Mouse (Mus musculus) hindbrain, embryonic 12.5 days (tissue): Measurements from ENCODE around the gene Nxph1. TPM values are rescaled to one million over a fixed set of nuclear protein-coding genes. Genes with fewer than 3 reads are reported as not detected.

Experiments used
- ATAC-seq: fragments of 200-750 bp; cut with Nextera tagmentation; 2 replicates; pipeline ENCODE4 v1.8.0; 2017; ENCODE audit warnings: moderate TSS enrichment; ENCODE audit not compliant: low FRiP score
- H3K27ac ChIP-seq: fragments of 300-500 bp; sonication (generic); 2 replicates; pipeline ENCODE4 v1.5.1; 2016; ENCODE audit warnings: mild to moderate bottlenecking
- H3K27me3 ChIP-seq: fragments of 300-500 bp; sonication (generic); 2 replicates; pipeline ENCODE4 v1.6.1; 2016; ENCODE audit warnings: mild to moderate bottlenecking
- H3K36me3 ChIP-seq: fragments of 300-500 bp; sonication (generic); 2 replicates; pipeline ENCODE4 v1.6.1; 2016; ENCODE audit warnings: mild to moderate bottlenecking
- H3K4me1 ChIP-seq: fragments of 300-500 bp; sonication (generic); 2 replicates; pipeline ENCODE4 v1.6.1; 2016
- H3K4me2 ChIP-seq: fragments of 300-500 bp; sonication (generic); replicated peaks from 2 replicates; pipeline ENCODE4 v1.6.1; 2016; ENCODE audit warnings: mild to moderate bottlenecking
- H3K4me3 ChIP-seq: fragments of 300-500 bp; sonication (generic); 2 replicates; pipeline ENCODE4 v1.5.1; 2016; ENCODE audit warnings: mild to moderate bottlenecking
- H3K9ac ChIP-seq: fragments of 300-500 bp; sonication (generic); 2 replicates; pipeline ENCODE4 v1.6.1; 2016; ENCODE audit warnings: mild to moderate bottlenecking, moderate library complexity
- H3K9me3 ChIP-seq: fragments of 300-500 bp; sonication (generic); replicated peaks from 2 replicates; pipeline ENCODE4 v1.6.1; 2016; ENCODE audit warnings: mild to moderate bottlenecking
- WGBS: fragments of 180-500 bp; shearing (Covaris S2); methylation state at CpG from one replicate; pipeline ENCODE4 v1.1.7; 2016; 5-methylcytosine and 5-hydroxymethylcytosine counted together
- polyA plus RNA-seq: library from polyadenylated mRNA; unstranded; fragments of >200 nt; fragmentation: Nextera tagmentation; extraction: Ambion mirVana; gene quantifications from 2 replicates; pipeline ENCODE4 v1.2.1, GENCODE M21; 2016

Gene Nxph1
- polyA plus RNA-seq, 1 experiment from 2014 or later: 22.5 TPM

DNA sequence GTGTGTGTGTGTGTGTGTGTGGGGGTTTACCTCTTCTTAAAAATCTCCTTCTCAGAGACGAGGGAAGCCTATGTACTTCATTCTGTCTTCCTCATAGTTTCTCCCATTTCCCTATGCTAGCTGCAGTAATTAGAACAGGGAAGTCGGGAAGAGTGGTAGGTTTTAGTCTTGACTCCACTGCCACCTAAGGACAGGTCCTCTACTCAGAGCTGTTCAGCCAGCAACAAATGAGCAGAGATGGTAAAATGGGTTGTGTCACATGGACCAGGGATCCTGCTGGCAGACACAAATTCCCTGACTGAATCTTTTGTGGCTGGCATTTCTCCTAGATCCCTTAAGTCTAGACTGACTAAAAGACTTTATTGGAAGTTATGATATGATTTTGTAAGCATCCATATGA lies 128.2 kb downstream of the Nxph1 start:
- Histone ChIP-seq H3K27me3 (no peaks in the 10 kb centered on the region), H3K27ac (no peak overlapping the region), H3K4me1 (no peaks in the 10 kb centered on the region), H3K4me2 (no peak overlapping the region), H3K9me3 (no peaks in the 10 kb centered on the region), H3K36me3 (no peaks in the 10 kb centered on the region), H3K9ac (no peak overlapping the region), H3K4me3 (no peak overlapping the region)
- WGBS: 72% methylated on average over 2 of the region's 2 CpGs
- no peak for ATAC-seq

- 82% methylated on average over 4 of the region's 4 CpGs for WGBS
- no peak for ATAC-seq
- H3K4me2 ChIP-seq: no peak overlapping the region
- no peaks in the 10 kb centered on the region for H3K4me1 ChIP-seq
- H3K9ac ChIP-seq: no peak overlapping the region
- H3K27me3 ChIP-seq: no peaks in the 10 kb centered on the region
- H3K27ac ChIP-seq: no peak overlapping the region
- no peaks in the 10 kb centered on the region for H3K36me3 ChIP-seq
- no peak overlapping the region for H3K4me3 ChIP-seq
- no peaks in the 10 kb centered on the region for H3K9me3 ChIP-seq
These were observed 129.8 kb downstream of the Nxph1 start for GRCm38 (mm10) chr6:9077793-9078689.

GRCm38 (mm10) chr6:9083851-9084250 lies 135.6 kb downstream of the Nxph1 start:
- no peak overlapping the region for H3K27ac ChIP-seq
- H3K9me3 ChIP-seq: no peaks in the 10 kb centered on the region
- no peaks in the 10 kb centered on the region for H3K27me3 ChIP-seq
- no peak overlapping the region for H3K9ac ChIP-seq
- no peaks in the 10 kb centered on the region for H3K36me3 ChIP-seq
- H3K4me1 ChIP-seq: no peaks in the 10 kb centered on the region
- H3K4me3 ChIP-seq: no peak overlapping the region
- no peak for ATAC-seq
- WGBS: 83% methylated on average over 3 of the region's 3 CpGs
- no peak overlapping the region for H3K4me2 ChIP-seq

DNA sequence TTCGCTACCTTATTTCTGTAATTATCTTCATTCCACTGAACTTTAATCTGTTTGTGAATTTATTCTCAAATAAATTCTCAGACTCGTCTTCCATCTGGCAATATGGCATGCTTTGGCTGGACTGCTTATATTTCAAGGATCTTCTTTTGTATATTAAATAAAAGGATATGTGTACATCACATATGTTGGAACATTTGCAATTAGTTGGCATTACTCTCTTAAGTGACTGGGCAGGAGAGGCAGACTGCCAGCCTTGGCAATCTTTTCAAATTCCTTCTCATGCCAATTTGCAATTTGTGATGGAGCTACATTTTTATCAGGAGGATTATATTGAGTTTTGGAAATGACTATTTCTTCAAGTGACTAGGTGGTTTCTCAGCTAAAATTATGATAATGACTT lies 149.1 kb downstream of the Nxph1 start:
- no peak for ATAC-seq
- H3K4me1 ChIP-seq: no peaks in the 10 kb centered on the region
- H3K4me3 ChIP-seq: no peak overlapping the region
- H3K9ac ChIP-seq: no peak overlapping the region
- H3K27ac ChIP-seq: no peak overlapping the region
- no peak overlapping the region for H3K4me2 ChIP-seq
- H3K9me3 ChIP-seq: no peaks in the 10 kb centered on the region
- no peaks in the 10 kb centered on the region for H3K36me3 ChIP-seq
- H3K27me3 ChIP-seq: no peaks in the 10 kb centered on the region
- WGBS: 93% methylated on average over 2 of the region's 2 CpGs

DNA sequence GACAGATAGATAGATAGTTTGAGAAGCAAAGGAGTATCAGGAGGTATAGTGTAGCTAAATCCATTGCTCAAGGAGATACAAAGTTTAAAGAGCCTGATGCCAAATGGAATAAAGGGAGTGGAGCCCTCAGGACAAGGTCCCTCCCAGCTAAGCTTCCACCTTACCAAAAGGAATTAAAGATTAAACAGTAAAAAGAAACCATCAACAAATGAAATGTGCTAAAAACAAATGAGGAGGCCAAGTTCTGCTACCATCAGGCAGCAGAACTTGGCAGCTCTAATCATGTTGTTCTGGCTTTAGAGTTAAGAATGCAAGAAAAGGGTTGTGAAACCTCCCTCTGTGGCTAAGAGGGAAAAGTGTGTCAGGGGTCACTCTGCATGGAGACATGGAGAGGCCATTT lies 159.1 kb downstream of the Nxph1 start:
- no peak overlapping the region for H3K4me2 ChIP-seq
- no peak overlapping the region for H3K4me3 ChIP-seq
- no peaks in the 10 kb centered on the region for H3K9me3 ChIP-seq
- H3K36me3 ChIP-seq: no peaks in the 10 kb centered on the region
- H3K27ac ChIP-seq: no peak overlapping the region
- no peaks in the 10 kb centered on the region for H3K27me3 ChIP-seq
- no peak overlapping the region for H3K9ac ChIP-seq
- no peaks in the 10 kb centered on the region for H3K4me1 ChIP-seq
- no peak for ATAC-seq

- WGBS: 79% methylated on average over 2 of the region's 2 CpGs
- no peak overlapping the region for H3K4me3 ChIP-seq
- H3K27ac ChIP-seq: no peak overlapping the region
- no peaks in the 10 kb centered on the region for H3K36me3 ChIP-seq
- no peak overlapping the region for H3K9ac ChIP-seq
- ATAC-seq: no peak
- no peaks in the 10 kb centered on the region for H3K27me3 ChIP-seq
- H3K4me1 ChIP-seq: no peaks in the 10 kb centered on the region
- no peaks in the 10 kb centered on the region for H3K9me3 ChIP-seq
- no peak overlapping the region for H3K4me2 ChIP-seq
These were observed 170.9 kb downstream of the Nxph1 start for GRCm38 (mm10) chr6:9119136-9119535.

DNA sequence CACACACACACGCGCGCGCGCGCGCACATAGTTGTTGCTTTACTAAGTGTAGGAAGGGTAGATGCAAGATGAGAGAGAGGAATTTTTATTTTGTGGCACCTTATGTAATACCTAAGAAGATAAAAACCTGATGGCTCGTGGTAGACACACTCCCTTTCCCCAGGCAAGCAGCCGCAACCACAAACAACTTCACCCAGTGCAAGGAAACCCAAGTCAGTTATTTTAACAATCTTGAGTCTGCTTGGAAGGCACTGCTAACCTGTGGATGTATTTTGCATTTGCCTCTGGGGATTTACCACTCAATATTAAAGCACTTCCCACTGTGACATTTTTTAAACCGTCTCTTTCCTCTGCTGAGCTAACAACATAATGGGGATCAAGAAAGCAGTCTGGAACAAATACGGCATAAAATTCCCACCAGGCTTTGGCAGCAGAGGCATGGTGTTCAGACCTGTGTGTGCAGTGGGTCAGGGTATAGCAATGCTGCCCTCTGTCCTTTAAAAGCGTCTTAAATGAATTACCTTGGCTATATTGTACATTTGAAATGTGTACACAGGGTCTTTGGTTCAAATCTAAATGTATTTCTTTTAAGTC lies 176.2 kb downstream of the Nxph1 start:
- Histone ChIP-seq H3K4me3 (no peak overlapping the region), H3K9ac (no peak overlapping the region), H3K36me3 (no peaks in the 10 kb centered on the region), H3K4me1 (no peaks in the 10 kb centered on the region), H3K27ac (no peak overlapping the region), H3K4me2 (no peak overlapping the region), H3K27me3 (no peaks in the 10 kb centered on the region), H3K9me3 (no peaks in the 10 kb centered on the region)
- no peak for ATAC-seq
- WGBS: 84% methylated on average over 12 of the region's 12 CpGs

DNA sequence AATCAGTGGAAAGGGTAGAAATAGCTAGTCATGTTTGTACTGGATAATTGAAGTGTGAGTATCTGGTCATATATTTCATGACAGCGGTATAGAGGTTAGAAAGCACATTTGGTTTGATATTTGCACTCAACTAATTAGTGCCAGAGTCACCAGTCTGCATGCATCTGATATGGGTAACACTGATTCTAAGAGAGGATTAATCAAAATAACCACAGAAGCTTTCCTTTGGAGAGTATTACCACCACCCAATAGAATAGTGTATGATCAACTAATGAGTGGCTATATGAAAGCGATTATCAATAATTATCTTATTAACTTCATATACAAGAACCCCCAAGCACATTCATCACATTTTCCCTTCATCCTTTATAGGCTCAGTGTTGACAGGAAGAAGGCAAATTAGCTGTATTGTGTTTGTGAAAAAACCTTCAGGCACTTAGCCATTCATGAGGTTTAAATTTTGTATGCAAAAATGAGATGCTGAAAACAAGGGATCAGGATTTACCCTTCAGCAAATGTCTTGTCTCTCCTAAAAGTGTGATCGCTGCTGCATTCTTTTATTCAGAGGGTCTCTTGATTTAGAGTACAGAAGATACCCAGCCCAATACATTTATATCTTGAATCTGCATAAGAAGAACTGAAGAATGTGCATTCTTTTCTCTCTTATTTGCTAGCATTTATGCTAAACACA lies 185.5 kb downstream of the Nxph1 start:
- WGBS: 76% methylated on average over 3 of the region's 3 CpGs

GRCm38 (mm10) chr6:9147966-9148365 lies 199.7 kb downstream of the Nxph1 start:
- H3K4me2 ChIP-seq: no peak overlapping the region
- no peak for ATAC-seq

More for the DNA sequence above, 185.5 kb downstream of the Nxph1 start:
- no peak overlapping the region for H3K27ac ChIP-seq
- no peaks in the 10 kb centered on the region for H3K9me3 ChIP-seq
- no peak overlapping the region for H3K9ac ChIP-seq
- H3K4me2 ChIP-seq: no peak overlapping the region
- no peaks in the 10 kb centered on the region for H3K27me3 ChIP-seq
- ATAC-seq: no peak
- no peaks in the 10 kb centered on the region for H3K4me1 ChIP-seq
- H3K36me3 ChIP-seq: no peaks in the 10 kb centered on the region
- no peak overlapping the region for H3K4me3 ChIP-seq

DNA sequence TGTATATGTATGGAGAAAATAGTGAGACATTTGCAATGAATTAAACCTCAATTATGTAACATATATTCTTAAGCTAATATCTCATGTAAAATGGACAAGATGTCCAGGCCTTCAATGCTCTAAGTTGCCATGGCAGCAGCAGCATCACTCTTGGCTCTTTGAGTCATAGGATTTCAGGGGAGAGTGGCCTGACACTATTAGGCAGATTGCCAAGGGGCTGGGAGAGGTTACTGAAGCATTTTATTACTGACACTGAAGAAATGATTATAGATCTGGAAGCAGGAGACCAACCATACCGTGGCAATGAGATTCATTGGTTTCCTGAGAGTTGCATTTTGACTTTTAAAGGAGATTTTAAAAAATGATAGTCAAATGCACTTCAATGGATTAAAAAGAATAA lies 201.6 kb downstream of the Nxph1 start:
- H3K4me3 ChIP-seq: no peak overlapping the region
- H3K27ac ChIP-seq: no peak overlapping the region
- ATAC-seq: peak; percentile 67; the same call in 1 of the 2 replicates
- WGBS: 41% methylated on average over 1 of the region's 1 CpGs
- no peaks in the 10 kb centered on the region for H3K9me3 ChIP-seq
- no peaks in the 10 kb centered on the region for H3K4me1 ChIP-seq
- H3K4me2 ChIP-seq: no peak overlapping the region
- H3K9ac ChIP-seq: no peak overlapping the region
- no peaks in the 10 kb centered on the region for H3K27me3 ChIP-seq
- H3K36me3 ChIP-seq: no peaks in the 10 kb centered on the region

More at GRCm38 (mm10) chr6:9147966-9148365, 199.7 kb downstream of the Nxph1 start:
- H3K36me3 ChIP-seq: no peaks in the 10 kb centered on the region
- no peaks in the 10 kb centered on the region for H3K27me3 ChIP-seq
- no peak overlapping the region for H3K27ac ChIP-seq
- H3K4me1 ChIP-seq: no peaks in the 10 kb centered on the region
- no peaks in the 10 kb centered on the region for H3K9me3 ChIP-seq
- no peak overlapping the region for H3K9ac ChIP-seq
- H3K4me3 ChIP-seq: no peak overlapping the region

DNA sequence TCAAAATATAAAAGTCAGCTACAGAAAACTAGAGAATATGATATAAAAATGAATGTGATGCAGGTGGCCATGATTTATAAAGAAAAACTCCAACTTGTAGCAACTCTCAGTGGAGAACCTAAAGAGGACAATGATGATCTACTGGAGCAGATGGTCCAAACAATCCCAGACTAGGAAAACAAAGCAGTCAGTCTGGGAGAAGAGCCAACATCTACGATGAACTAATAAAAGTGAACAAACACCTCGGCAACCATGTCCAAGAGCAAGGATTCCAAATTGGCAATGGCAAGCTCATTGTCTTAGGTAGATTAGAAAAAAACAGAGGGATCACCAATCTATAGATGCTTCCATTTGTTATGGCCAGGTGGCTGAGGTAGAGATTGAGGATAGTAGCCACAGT lies 211.0 kb downstream of the Nxph1 start:
- Histone ChIP-seq H3K4me1 (no peaks in the 10 kb centered on the region), H3K9me3 (no peaks in the 10 kb centered on the region), H3K36me3 (no peaks in the 10 kb centered on the region), H3K4me2 (no peak overlapping the region), H3K4me3 (no peak overlapping the region), H3K27me3 (no peaks in the 10 kb centered on the region), H3K9ac (no peak overlapping the region), H3K27ac (no peak overlapping the region)
- no peak for ATAC-seq
- WGBS: 70% methylated on average over 2 of the region's 2 CpGs

DNA sequence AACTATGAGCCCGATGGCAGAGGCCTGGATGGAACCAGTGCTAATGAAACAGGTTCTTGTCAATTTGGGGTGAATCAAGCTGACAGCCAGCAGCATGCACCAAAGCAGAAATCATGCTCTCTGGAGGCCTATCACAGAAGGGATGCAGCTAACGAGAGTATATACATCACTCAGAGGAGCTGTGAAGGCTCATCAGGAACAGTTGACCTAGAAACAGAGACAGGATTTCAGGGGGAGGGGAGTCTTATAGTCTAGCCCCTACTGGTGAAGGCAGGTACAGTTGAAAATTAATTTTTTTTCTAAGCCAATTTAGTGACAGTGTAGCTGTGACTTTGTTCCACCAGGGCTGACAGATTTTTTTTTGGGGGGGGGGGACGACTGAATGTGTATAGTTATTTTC lies 234.2 kb downstream of the Nxph1 start:
- Histone ChIP-seq H3K27me3 (no peaks in the 10 kb centered on the region), H3K4me1 (no peaks in the 10 kb centered on the region), H3K4me3 (no peak overlapping the region), H3K9me3 (no peaks in the 10 kb centered on the region), H3K27ac (no peak overlapping the region), H3K36me3 (no peaks in the 10 kb centered on the region), H3K9ac (no peak overlapping the region), H3K4me2 (no peak overlapping the region)
- ATAC-seq: 0 out of 2 replicates have a peak, but pooled peaks have one; percentile 26
- WGBS: 58% methylated on average over 3 of the region's 3 CpGs
